Mouse (Mus musculus) myocyte (in vitro differentiated cells): ENCODE measurements at regions not wholly inside any gene's neighbourhood (a gene's known extent, or its start where the extent isn't known, plus 50 kb on each side); places are given as distances from the start of the nearest gene placed in this dataset.

Experiments used
- E2F4 ChIP-seq: IDR thresholded peaks from one replicate; pipeline ENCODE4 v1.6.1; 2011; ENCODE audit warnings: mild to moderate bottlenecking, control low read depth, moderate library complexity; ENCODE audit not compliant: insufficient read depth
- MAX ChIP-seq: IDR thresholded peaks from one replicate; pipeline ENCODE4 v1.6.1; 2011; ENCODE audit warnings: low read depth, mild to moderate bottlenecking, control low read depth
- POLR2A ChIP-seq: IDR thresholded peaks from one replicate; pipeline ENCODE4 v1.6.1; 2011; ENCODE audit warnings: low read depth, mild to moderate bottlenecking, control low read depth, moderate library complexity; ENCODE audit not compliant: insufficient read length
- TCF3 ChIP-seq: IDR thresholded peaks from one replicate; pipeline ENCODE4 v1.6.1; 2011; ENCODE audit warnings: low read depth, control low read depth; ENCODE audit not compliant: insufficient read length

DNA sequence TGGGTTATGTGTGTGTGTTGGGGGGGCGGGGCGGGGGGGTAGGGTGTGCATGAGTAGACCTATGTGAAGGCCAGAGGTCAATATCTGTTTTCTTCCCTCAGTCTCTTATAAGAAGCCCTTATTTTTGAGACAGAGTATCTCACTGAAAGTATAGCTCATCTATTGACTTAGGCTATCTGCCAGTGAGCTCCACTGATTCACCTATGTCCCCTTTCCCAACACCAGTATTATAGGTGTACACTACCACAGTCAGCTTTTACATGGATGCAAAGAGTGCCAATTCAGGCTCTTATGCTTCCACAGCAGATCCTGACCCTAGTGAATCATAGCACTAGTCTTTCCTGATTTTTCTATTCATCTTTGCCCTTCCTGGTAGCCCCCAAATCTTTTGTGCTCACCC, 134.7 kb downstream of the Hsd17b3 start:
- no peak for TF ChIP-seq TCF3
- TF ChIP-seq MAX = no peak
- TF ChIP-seq POLR2A = no peak
- TF ChIP-seq E2F4 = no peak
